Mouse (Mus musculus) forebrain, embryonic 14.5 days (tissue): ENCODE measurements around the gene Rhbg. TPM values are rescaled to one million over a fixed set of nuclear protein-coding genes. Genes with fewer than 3 reads are reported as not detected.
"Not testable (repeated sequence)": the region's sequence is repeated elsewhere in the genome, so short reads cannot be mapped to it uniquely, and the experiment has no call there.

Experiments
- ATAC-seq: fragments of 200-750 bp; cut with Nextera tagmentation; 2 replicates; pipeline ENCODE4 v1.8.0; 2017; ENCODE audit warnings: mild to moderate bottlenecking, moderate library complexity
- DNase-seq: peaks from one replicate; pipeline ENCODE4 v3.0.0-alpha.2; 2015; ENCODE audit warnings: low spot score
- H3K27ac ChIP-seq: fragments of 300-500 bp; sonication (generic); 2 replicates; pipeline ENCODE4 v1.5.1; 2014; ENCODE audit warnings: low read depth, mild to moderate bottlenecking, control low read depth, low read length, moderate library complexity
- H3K27me3 ChIP-seq: fragments of 300-500 bp; sonication (generic); replicated peaks from 2 replicates; pipeline ENCODE4 v1.6.1; 2014; ENCODE audit warnings: low read length, control low read depth, mixed read lengths; ENCODE audit not compliant: control insufficient read depth, insufficient read depth
- H3K36me3 ChIP-seq: fragments of 300-500 bp; sonication (generic); 2 replicates; pipeline ENCODE4 v1.6.1; 2014; ENCODE audit warnings: low read length, control low read depth; ENCODE audit not compliant: control insufficient read depth, insufficient read depth
- H3K4me1 ChIP-seq: fragments of 300-500 bp; sonication (generic); 2 replicates; pipeline ENCODE4 v1.6.1; 2014; ENCODE audit warnings: antibody characterized with exemption, low read length, control low read depth; ENCODE audit not compliant: control insufficient read depth, insufficient read depth
- H3K4me2 ChIP-seq: fragments of 300-500 bp; sonication (generic); 2 replicates; pipeline ENCODE4 v1.6.1; 2014; ENCODE audit warnings: mild to moderate bottlenecking, control low read depth, low read length
- H3K4me3 ChIP-seq: fragments of 300-500 bp; sonication (generic); 2 replicates; pipeline ENCODE4 v1.5.1; 2014; ENCODE audit warnings: low read depth, low read length, control low read depth
- H3K9ac ChIP-seq: fragments of 300-500 bp; sonication (generic); 2 replicates; pipeline ENCODE4 v1.6.1; 2014; ENCODE audit warnings: mild to moderate bottlenecking, low read length, control low read depth, moderate library complexity
- H3K9me3 ChIP-seq: fragments of 300-500 bp; sonication (generic); replicated peaks from 2 replicates; pipeline ENCODE4 v1.6.1; 2016; ENCODE audit warnings: low read length, control low read depth, mixed read lengths; ENCODE audit not compliant: control insufficient read depth
- WGBS: fragments of 180-500 bp; shearing (Covaris S2); extraction: QIAGEN DNeasy Blood & Tissue Kit; methylation state at CpG from one replicate; pipeline ENCODE4 v1.1.7; 2014; 5-methylcytosine and 5-hydroxymethylcytosine counted together
- polyA plus RNA-seq: library from polyadenylated mRNA; unstranded; fragments of >200 nt; fragmentation: Nextera tagmentation; extraction: Ambion mirVana; gene quantifications from 2 replicates; pipeline ENCODE4 v1.2.1, GENCODE M21; 2014

Rhbg gene
- polyA plus RNA-seq, 1 experiment from 2014 or later: 0.25 TPM

DNA sequence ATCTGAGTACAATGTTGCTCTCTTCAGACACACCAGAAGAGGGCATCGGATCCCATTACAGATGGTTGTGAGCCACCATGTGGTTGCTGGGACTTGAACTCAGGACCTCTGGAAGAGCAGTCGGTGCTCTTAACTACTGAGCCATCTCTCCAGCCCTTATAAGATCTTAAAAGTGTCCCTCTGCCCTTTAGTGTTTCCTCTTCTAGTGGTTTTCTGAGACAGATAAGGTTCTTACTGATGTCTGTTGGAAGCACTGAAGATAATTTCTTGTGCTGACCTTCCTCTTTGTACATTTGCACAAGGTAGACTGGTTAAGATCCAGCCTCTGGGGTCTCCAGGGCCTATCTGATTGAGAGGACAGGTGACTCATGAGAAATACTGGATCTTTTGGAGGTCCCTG, 16.8 kb upstream of the Rhbg start:
- H3K4me1 ChIP-seq, DNase-seq, H3K4me2 ChIP-seq, H3K36me3 ChIP-seq, H3K9me3 ChIP-seq, H3K27me3 ChIP-seq, ATAC-seq, H3K27ac ChIP-seq, H3K4me3 ChIP-seq, H3K9ac ChIP-seq: not testable (repeated sequence)
- 88% methylated on average over 2 of the region's 2 CpGs for whole genome bisulfite sequencing

DNA sequence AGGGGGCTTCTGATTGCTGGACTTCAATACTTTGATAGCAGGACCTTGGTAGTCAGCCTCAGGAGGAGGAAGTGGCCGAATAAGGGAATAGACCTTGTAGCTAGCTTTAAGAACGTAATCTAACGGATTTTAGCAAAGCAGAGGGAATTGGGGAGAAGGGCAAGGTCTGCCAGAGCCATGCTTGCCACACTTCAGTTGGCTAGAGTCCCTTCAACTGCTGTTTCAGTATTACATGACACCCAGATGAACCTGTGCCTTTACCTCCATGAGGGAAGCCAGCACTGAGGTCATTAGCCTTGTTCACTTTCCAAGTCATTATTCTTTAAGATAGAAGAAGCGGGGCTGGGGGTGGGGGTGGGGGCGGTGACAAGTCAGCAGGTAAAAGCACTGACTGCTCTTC, 14.5 kb upstream of the Rhbg start:
- WGBS: 88% methylated on average over 5 of the region's 5 CpGs
- DNase-seq: no peak
- H3K36me3 ChIP-seq: no peaks in the 10 kb centered on the region

DNA sequence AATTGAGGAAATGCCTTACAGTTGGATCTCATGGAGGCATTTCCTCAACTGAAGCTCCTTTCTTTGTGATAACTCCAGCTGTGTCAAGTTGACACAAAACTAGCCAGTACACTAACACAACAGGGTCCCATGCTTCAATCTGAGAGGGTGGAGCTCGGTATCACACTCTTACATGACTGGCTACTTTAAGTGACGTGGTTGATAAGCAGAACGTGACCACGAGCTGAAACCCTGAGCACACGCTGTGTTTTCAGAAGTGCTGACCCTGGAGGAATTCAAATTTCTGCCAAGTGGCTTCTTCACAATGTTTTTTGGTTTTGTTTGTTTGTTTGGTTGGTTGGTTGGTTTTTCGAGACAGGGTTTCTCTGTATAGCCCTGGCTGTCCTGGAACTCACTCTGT, 13.5 kb upstream of the Rhbg start:
- not testable (repeated sequence) for H3K4me2 ChIP-seq, ATAC-seq, H3K4me1 ChIP-seq, H3K9me3 ChIP-seq, H3K36me3 ChIP-seq, H3K9ac ChIP-seq, H3K27ac ChIP-seq, DNase-seq, H3K27me3 ChIP-seq, H3K4me3 ChIP-seq
- 87% methylated on average over 6 of the region's 6 CpGs for WGBS

More for the DNA sequence above, 14.5 kb upstream of the Rhbg start:
- no peaks in the 10 kb centered on the region for H3K27me3 ChIP-seq
- no peak overlapping the region for H3K27ac ChIP-seq
- ATAC-seq: no peak
- H3K4me2 ChIP-seq: no peak overlapping the region
- no peak overlapping the region for H3K9ac ChIP-seq
- no peaks in the 10 kb centered on the region for H3K9me3 ChIP-seq
- H3K4me3 ChIP-seq: no peak overlapping the region
- no peaks in the 10 kb centered on the region for H3K4me1 ChIP-seq

DNA sequence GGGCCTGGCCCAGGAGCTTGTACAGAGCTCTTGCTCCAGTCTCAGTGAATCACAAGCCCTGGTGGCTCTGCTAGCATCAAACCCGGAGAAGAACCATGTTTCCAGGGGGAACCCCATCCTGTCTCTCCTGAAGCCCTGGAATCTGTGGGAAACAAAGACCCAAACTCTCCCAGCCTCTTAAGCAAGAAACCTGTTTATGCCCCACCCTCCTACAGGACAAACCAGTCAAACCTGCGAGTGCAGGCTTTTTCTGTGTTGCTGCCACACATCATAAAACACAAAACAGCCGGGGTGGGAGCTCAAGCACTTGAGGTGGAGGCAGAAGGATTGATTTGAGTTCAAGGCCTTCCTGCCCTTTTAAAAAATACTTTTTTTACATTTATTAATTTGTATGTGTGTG, 7.8 kb upstream of the Rhbg start:
- Histone ChIP-seq H3K4me1 (no peaks in the 10 kb centered on the region), H3K4me3 (no peak overlapping the region), H3K4me2 (no peak overlapping the region), H3K27me3 (0 out of 2 replicates have a peak, but pooled peaks cover 2% of the 10 kb centered on the region), H3K9ac (no peak overlapping the region), H3K36me3 (no peaks in the 10 kb centered on the region), H3K27ac (no peak overlapping the region), H3K9me3 (no peaks in the 10 kb centered on the region)
- no peak for ATAC-seq
- no peak for DNase-seq
- WGBS: 81% methylated on average over 3 of the region's 3 CpGs

DNA sequence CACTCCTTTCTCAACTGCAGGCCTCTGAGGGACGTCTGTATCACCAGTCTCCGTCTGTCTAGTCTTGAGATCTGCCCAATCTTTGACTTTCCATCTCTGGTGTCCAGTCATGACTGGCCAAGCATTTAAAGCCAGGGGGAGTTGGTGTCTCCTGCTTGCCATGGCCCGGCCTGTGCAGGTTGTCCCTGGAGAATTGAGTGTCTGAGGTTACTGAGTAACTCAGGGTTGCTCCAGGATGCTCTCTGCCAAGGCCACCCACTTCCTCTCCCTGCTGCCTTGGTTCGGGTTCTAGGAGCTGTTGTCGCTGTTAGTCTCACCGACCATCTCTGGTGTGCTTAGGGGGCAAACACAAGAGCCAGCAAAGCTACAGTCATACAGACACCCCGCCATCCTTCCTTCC, 1.9 kb upstream of the Rhbg start:
- H3K4me2 ChIP-seq: no peak overlapping the region
- H3K36me3 ChIP-seq: no peaks in the 10 kb centered on the region
- peaks cover 4% of the 10 kb centered on the region for H3K27me3 ChIP-seq
- no peak for DNase-seq
- WGBS: 88% methylated on average over 7 of the region's 7 CpGs
- no peak overlapping the region for H3K27ac ChIP-seq
- H3K4me1 ChIP-seq: peaks cover 6% of the 10 kb centered on the region; the same call in 1 of the 2 replicates
- H3K9ac ChIP-seq: no peak overlapping the region
- H3K9me3 ChIP-seq: no peaks in the 10 kb centered on the region
- H3K4me3 ChIP-seq: no peak overlapping the region
- no peak for ATAC-seq

DNA sequence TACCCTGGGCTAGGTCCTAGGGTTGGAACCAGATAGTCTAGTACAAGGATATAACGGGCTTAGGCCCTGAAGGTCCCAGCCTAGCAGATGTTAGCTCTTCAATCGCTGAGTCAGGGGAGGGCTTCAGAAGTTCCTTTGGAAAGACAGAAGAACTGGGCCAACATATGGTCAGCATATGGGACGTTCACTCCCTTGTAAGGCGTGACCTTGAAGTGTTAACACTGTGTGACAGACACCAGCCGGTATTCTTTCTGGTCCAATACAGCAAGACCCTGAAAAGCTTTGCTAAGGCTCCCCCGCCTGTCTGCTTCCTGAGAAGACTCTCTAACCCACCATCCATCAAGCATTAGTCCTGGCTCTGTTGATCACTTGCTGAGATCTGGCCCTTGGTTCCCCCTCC, 1.4 kb upstream of the Rhbg start:
- Histone ChIP-seq H3K4me3 (no peak overlapping the region), H3K4me2 (no peak overlapping the region), H3K9ac (no peak overlapping the region), H3K27me3 (peaks cover 4% of the 10 kb centered on the region), H3K9me3 (no peaks in the 10 kb centered on the region), H3K27ac (no peak overlapping the region), H3K36me3 (no peaks in the 10 kb centered on the region), H3K4me1 (peaks cover 6% of the 10 kb centered on the region; the same call in 1 of the 2 replicates)
- DNase-seq (peak; percentile 42), ATAC-seq (no peak)
- WGBS: 68% methylated on average over 6 of the region's 6 CpGs

DNA sequence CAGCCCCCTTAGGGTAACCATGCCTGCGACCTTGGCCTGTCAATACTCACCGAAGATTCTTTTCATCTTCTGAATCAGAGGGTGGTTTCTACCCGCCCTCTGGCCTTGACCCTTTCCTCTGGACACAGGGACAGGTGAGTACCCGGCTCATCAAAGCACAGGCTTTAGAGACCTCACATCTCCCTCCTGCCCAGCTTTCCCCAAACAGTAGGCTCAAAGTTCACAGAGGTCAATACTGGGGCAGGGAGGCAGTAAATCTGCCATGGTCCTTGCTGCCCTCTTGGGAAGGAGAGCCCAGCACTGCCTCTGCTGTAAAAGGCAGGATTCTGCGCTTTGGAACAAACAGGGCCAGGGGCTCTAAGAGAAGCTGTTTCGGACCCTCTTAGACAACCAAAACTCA, 1.8 kb downstream of the Rhbg start:
- Histone ChIP-seq H3K9ac (no peak overlapping the region), H3K4me2 (no peak overlapping the region), H3K4me3 (no peak overlapping the region), H3K27ac (no peak overlapping the region), H3K9me3 (no peaks in the 10 kb centered on the region), H3K27me3 (peaks cover 4% of the 10 kb centered on the region), H3K36me3 (no peaks in the 10 kb centered on the region), H3K4me1 (peaks cover 6% of the 10 kb centered on the region; the same call in 1 of the 2 replicates)
- DNase-seq: no peak
- no peak for ATAC-seq
- WGBS: 81% methylated on average over 6 of the region's 6 CpGs

DNA sequence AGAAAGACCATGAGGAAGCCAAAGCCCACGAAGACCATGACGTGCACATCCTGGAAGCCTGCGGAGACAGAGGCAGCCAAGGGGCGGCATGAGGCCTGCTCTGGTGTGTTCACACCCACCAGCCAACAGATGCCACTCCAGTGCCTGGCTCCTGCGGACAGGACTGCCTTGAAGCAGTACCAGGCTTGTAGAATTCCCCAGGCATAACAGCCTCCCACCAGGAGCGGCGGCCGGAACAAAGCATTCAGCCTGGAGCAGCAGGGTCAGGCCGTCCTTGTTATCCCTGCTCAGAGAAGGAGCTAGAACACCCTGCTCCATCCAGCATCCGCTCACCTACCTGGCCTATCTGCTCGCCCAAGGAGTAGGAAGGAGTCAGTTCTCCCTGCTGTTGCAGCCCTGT, 6.1 kb downstream of the Rhbg start:
- H3K9ac ChIP-seq: peak overlapping the region; percentile 40; the same call in 1 of the 2 replicates
- DNase-seq (no peak), ATAC-seq (no peak)
- no peaks in the 10 kb centered on the region for H3K36me3 ChIP-seq
- no peak overlapping the region for H3K4me2 ChIP-seq
- H3K4me3 ChIP-seq: no peak overlapping the region
- 59% methylated on average over 11 of the region's 11 CpGs for WGBS
- H3K4me1 ChIP-seq: no peaks in the 10 kb centered on the region
- no peak overlapping the region for H3K27ac ChIP-seq
- H3K27me3 ChIP-seq: no peaks in the 10 kb centered on the region; the same call in 1 of the 2 replicates
- H3K9me3 ChIP-seq: no peaks in the 10 kb centered on the region

DNA sequence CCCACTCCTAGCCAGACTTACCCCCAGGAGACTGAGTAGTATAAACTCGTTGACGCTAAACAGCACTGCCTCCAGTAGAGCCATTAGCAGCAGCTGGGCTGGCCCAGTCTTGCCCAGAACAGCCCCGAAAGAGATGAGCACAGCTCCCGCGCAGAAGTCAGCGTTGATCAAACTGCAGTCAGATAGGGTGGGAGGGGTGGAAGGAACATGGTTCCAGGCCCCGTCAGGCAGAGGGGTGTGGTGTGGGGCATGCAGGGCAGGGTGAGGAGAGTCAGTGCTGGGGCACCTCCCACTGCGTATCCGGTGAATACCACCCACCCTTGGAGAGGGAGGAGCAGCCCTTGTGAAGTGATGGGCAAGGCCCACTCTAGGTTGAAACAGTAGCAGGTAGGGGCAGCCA, 6.8 kb downstream of the Rhbg start:
- no peak overlapping the region for H3K27ac ChIP-seq
- 78% methylated on average over 9 of the region's 9 CpGs for WGBS
- DNase-seq: no peak

More for the DNA sequence above, 6.8 kb downstream of the Rhbg start:
- no peaks in the 10 kb centered on the region for H3K9me3 ChIP-seq
- H3K4me1 ChIP-seq: peaks cover 1% of the 10 kb centered on the region; the same call in 1 of the 2 replicates
- H3K27me3 ChIP-seq: no peaks in the 10 kb centered on the region
- H3K36me3 ChIP-seq: no peaks in the 10 kb centered on the region
- H3K9ac ChIP-seq: no peak overlapping the region
- no peak overlapping the region for H3K4me3 ChIP-seq
- H3K4me2 ChIP-seq: no peak overlapping the region
- no peak for ATAC-seq
